Mouse (Mus musculus): ENCODE measurements at regions not wholly inside any gene's neighbourhood (a gene's known extent, or its start where the extent isn't known, plus 50 kb on each side); places are given as distances from the start of the nearest gene placed in this dataset.

GRCm38 (mm10) chr4:47620700-47621099, 146.2 kb downstream of the Sec61b start:
- intact Hi-C loops (cut with DNase I): no loop called here
- no peak for DNase-seq (ENCODE audit: low spot score in 2 of 2)

GRCm38 (mm10) chr4:47622851-47623743, 148.6 kb downstream of the Sec61b start:
- peak in 1 of 2 experiments; percentile 33 for DNase-seq (ENCODE audit: low spot score in 2 of 2)
- intact Hi-C loops (cut with DNase I): no loop called here

GRCm38 (mm10) chr4:47630006-47630405, 155.5 kb downstream of the Sec61b start:
- intact Hi-C loops (cut with DNase I): no loop called here
- no peak for DNase-seq (ENCODE audit: low spot score in 2 of 2)

- DNase-seq (ENCODE audit: low spot score in 2 of 2): no peak
- intact Hi-C loops (cut with DNase I): no loop called here
Measured at GRCm38 (mm10) chr4:47630427-47630826, 156.0 kb downstream of the Sec61b start.

- DNase-seq (ENCODE audit: low spot score in 2 of 2): no peak
- intact Hi-C loops (cut with DNase I): no loop called here
Measured at GRCm38 (mm10) chr4:47638876-47639494, 164.5 kb downstream of the Sec61b start.

- intact Hi-C loops (cut with DNase I): no loop called here
- no peak for DNase-seq (ENCODE audit: low spot score in 2 of 2)
Measured at GRCm38 (mm10) chr4:47645093-47645492, 170.6 kb downstream of the Sec61b start.

GRCm38 (mm10) chr4:47648701-47649100, 174.2 kb downstream of the Sec61b start:
- no peak for DNase-seq (ENCODE audit: low spot score in 2 of 2)
- intact Hi-C loops (cut with DNase I): no loop called here

GRCm38 (mm10) chr4:47649951-47650350, 175.5 kb downstream of the Sec61b start:
- no peak for DNase-seq (ENCODE audit: low spot score in 2 of 2)
- intact Hi-C loops (cut with DNase I): no loop called here

- intact Hi-C loops (cut with DNase I): no loop called here
- peak in 1 of 2 experiments; percentile 11 for DNase-seq (ENCODE audit: low spot score in 2 of 2)
Measured at GRCm38 (mm10) chr4:47651521-47651920, 177.1 kb downstream of the Sec61b start.

- no peak for DNase-seq (ENCODE audit: low spot score in 2 of 2)
- intact Hi-C loops (cut with DNase I): no loop called here
Measured at GRCm38 (mm10) chr4:47653143-47653542, 178.7 kb downstream of the Sec61b start.

GRCm38 (mm10) chr4:47669519-47669918, 195.1 kb downstream of the Sec61b start:
- intact Hi-C loops (cut with DNase I): no loop called here

GRCm38 (mm10) chr4:47670476-47670875, 196.0 kb downstream of the Sec61b start:
- intact Hi-C loops (cut with DNase I): no loop called here
- DNase-seq (ENCODE audit: low spot score in 2 of 2): peak in 1 of 2 experiments; percentile 5

More at GRCm38 (mm10) chr4:47669519-47669918, 195.1 kb downstream of the Sec61b start:
- DNase-seq (ENCODE audit: low spot score in 2 of 2): no peak

- intact Hi-C loops (cut with DNase I): no loop called here
- DNase-seq (ENCODE audit: low spot score in 2 of 2): no peak
Measured at GRCm38 (mm10) chr4:47671362-47671761, 196.9 kb downstream of the Sec61b start.

GRCm38 (mm10) chr4:47681141-47681540, 206.7 kb downstream of the Sec61b start:
- intact Hi-C loops (cut with DNase I): no loop called here
- DNase-seq (ENCODE audit: low spot score in 2 of 2): no peak

- intact Hi-C loops (cut with DNase I): no loop called here
- no peak for DNase-seq (ENCODE audit: low spot score in 2 of 2)
Measured at GRCm38 (mm10) chr4:47691207-47691606, 216.7 kb downstream of the Sec61b start.

- no peak for DNase-seq (ENCODE audit: low spot score in 2 of 2)
- intact Hi-C loops (cut with DNase I): no loop called here
Measured at GRCm38 (mm10) chr4:47692654-47693053, 218.2 kb downstream of the Sec61b start.

- intact Hi-C loops (cut with DNase I): no loop called here
- DNase-seq (ENCODE audit: low spot score in 2 of 2): peak in 1 of 2 experiments; percentile 14
Measured at GRCm38 (mm10) chr4:47693221-47693620, 218.8 kb downstream of the Sec61b start.

- intact Hi-C loops (cut with DNase I): no loop called here
Measured at GRCm38 (mm10) chr4:47697071-47697470, 222.6 kb downstream of the Sec61b start.

GRCm38 (mm10) chr4:47698514-47698913, 224.1 kb downstream of the Sec61b start:
- intact Hi-C loops (cut with DNase I): no loop called here
- DNase-seq (ENCODE audit: low spot score in 2 of 2): peak in 1 of 2 experiments; percentile 12

More at GRCm38 (mm10) chr4:47697071-47697470, 222.6 kb downstream of the Sec61b start:
- DNase-seq (ENCODE audit: low spot score in 2 of 2): no peak

- intact Hi-C loops (cut with DNase I): no loop called here
- no peak for DNase-seq (ENCODE audit: low spot score in 2 of 2)
Measured at GRCm38 (mm10) chr4:47698926-47699325, 224.5 kb downstream of the Sec61b start.

GRCm38 (mm10) chr4:47703501-47703900, 229.0 kb downstream of the Sec61b start:
- intact Hi-C loops (cut with DNase I): no loop called here
- no peak for DNase-seq (ENCODE audit: low spot score in 2 of 2)

Data from left cerebral cortex, postnatal 14 days (tissue).